Mouse (Mus musculus) A20 (cell line): Measurements from ENCODE around the gene C2cd4c.

Source experiments
- DNase-seq: peaks from one replicate; pipeline ENCODE4 v3.0.0-alpha.2; 2011; ENCODE audit warnings: low read depth, low spot score

C2cd4c gene

GRCm38 (mm10) chr10:79612192-79613135 is 1.4 kb downstream of the C2cd4c start:
- DNase-seq = no peak

GRCm38 (mm10) chr10:79611296-79611695 is 2.5 kb downstream of the C2cd4c start:
- no peak for DNase-seq

- DNase-seq = no peak
These were observed 4.5 kb downstream of the C2cd4c start for GRCm38 (mm10) chr10:79609276-79609675.

GRCm38 (mm10) chr10:79607892-79608291 is 5.9 kb downstream of the C2cd4c start:
- DNase-seq = no peak

- DNase-seq = no peak
These were observed 7.3 kb downstream of the C2cd4c start for GRCm38 (mm10) chr10:79606537-79606936.

- no peak for DNase-seq
These were observed 15.9 kb downstream of the C2cd4c start for GRCm38 (mm10) chr10:79597936-79598230.

GRCm38 (mm10) chr10:79597051-79597935 is 16.5 kb downstream of the C2cd4c start:
- DNase-seq = no peak

GRCm38 (mm10) chr10:79595590-79595929 is 18.3 kb downstream of the C2cd4c start:
- DNase-seq = no peak

- peak; percentile 69 for DNase-seq
These were observed 18.8 kb downstream of the C2cd4c start for GRCm38 (mm10) chr10:79594872-79595589.

- no peak for DNase-seq
These were observed 19.7 kb downstream of the C2cd4c start for GRCm38 (mm10) chr10:79594111-79594510.

GRCm38 (mm10) chr10:79590702-79591101 is 23.1 kb downstream of the C2cd4c start:
- DNase-seq = no peak

GRCm38 (mm10) chr10:79587752-79588126 is 26.1 kb downstream of the C2cd4c start:
- DNase-seq = peak; percentile 39

GRCm38 (mm10) chr10:79587061-79587751 is 26.6 kb downstream of the C2cd4c start, which contains the start of gene Theg:
Gene Theg (minus strand): TSS chr10:79587331.
- no peak for DNase-seq

- DNase-seq = no peak
These were observed 27.6 kb downstream of the C2cd4c start for GRCm38 (mm10) chr10:79586243-79586642.

GRCm38 (mm10) chr10:79585723-79586122 is 28.1 kb downstream of the C2cd4c start:
- DNase-seq = no peak

- no peak for DNase-seq
These were observed 28.7 kb downstream of the C2cd4c start for GRCm38 (mm10) chr10:79585136-79585535.

- DNase-seq = peak; percentile 75
These were observed 29.4 kb downstream of the C2cd4c start for GRCm38 (mm10) chr10:79584426-79584825.

GRCm38 (mm10) chr10:79584021-79584420 is 29.8 kb downstream of the C2cd4c start:
- DNase-seq = no peak

GRCm38 (mm10) chr10:79581501-79581900 is 32.3 kb downstream of the C2cd4c start:
- DNase-seq = no peak

- peak; percentile 64 for DNase-seq
These were observed 33.0 kb downstream of the C2cd4c start for GRCm38 (mm10) chr10:79580811-79581210.

- DNase-seq = no peak
These were observed 33.5 kb downstream of the C2cd4c start for GRCm38 (mm10) chr10:79580356-79580755.
